Mouse (Mus musculus) heart, postnatal 0 days (tissue): ENCODE results near the gene Hlcs.

Experiments used
- CTCF ChIP-seq: IDR thresholded peaks from 2 replicates; pipeline ENCODE4 v1.5.1; 2016; ENCODE audit warnings: antibody characterized with exemption, control low read depth, low read depth
- EP300 ChIP-seq: IDR thresholded peaks from 2 replicates; pipeline ENCODE4 v1.6.1; 2016; ENCODE audit warnings: antibody characterized with exemption, low read depth

GRCm38 (mm10) chr16:94083848-94084525, 229.4 kb downstream of the Hlcs start:
- TF ChIP-seq CTCF (no peak), EP300 (no peak)
